Mouse (Mus musculus) bone marrow, adult 2 months (tissue): Measurements from ENCODE around the gene Enoph1. TPM values are rescaled to one million over a fixed set of nuclear protein-coding genes. Genes with fewer than 3 reads are reported as not detected.

Experiments used
- H3K27ac ChIP-seq: fragments of 200-500 bp; 2 replicates; pipeline ENCODE4 v1.5.1; 2012; ENCODE audit warnings: low read depth, mild to moderate bottlenecking, control low read depth, inconsistent platforms, low read length; ENCODE audit not compliant: control insufficient read depth, poor library complexity, insufficient read depth
- H3K4me1 ChIP-seq: fragments of 200-500 bp; 2 replicates; pipeline ENCODE4 v1.6.1; 2011; ENCODE audit warnings: low read length; ENCODE audit not compliant: control insufficient read depth, insufficient read depth
- H3K4me3 ChIP-seq: fragments of 200-500 bp; replicated peaks from 2 replicates; pipeline ENCODE3; 2011; ENCODE audit warnings: mild to moderate bottlenecking, low read depth, low read length, control low read depth; ENCODE audit not compliant: control insufficient read depth
- CTCF ChIP-seq: fragments of 200-500 bp; IDR thresholded peaks from 2 replicates; pipeline ENCODE4 v1.5.1; 2011; ENCODE audit warnings: low read length, control low read depth; ENCODE audit not compliant: control insufficient read depth, insufficient read depth
- POLR2A ChIP-seq: fragments of 200-500 bp; IDR thresholded peaks from 2 replicates; pipeline ENCODE4 v1.6.1; 2011; ENCODE audit warnings: low read depth, mild to moderate bottlenecking, control low read depth, low read length, borderline replicate concordance; ENCODE audit not compliant: control insufficient read depth
- WGBS: fragments of 180-500 bp; shearing (Covaris S2); methylation state at CpG from one replicate; pipeline ENCODE4 v1.1.7; 2018; 5-methylcytosine and 5-hydroxymethylcytosine counted together
- polyA plus RNA-seq: library from polyadenylated mRNA; stranded (reverse); fragments of >200 nt; gene quantifications from 2 replicates; pipeline ENCODE4 v1.2.4, GENCODE M21; 2011; ENCODE audit warnings: low replicate concordance; ENCODE audit not compliant: missing spikeins, insufficient read depth, insufficient read length

The Enoph1 gene
- polyA plus RNA-seq, 1 experiment, result 7.5 TPM

GRCm38 (mm10) chr5:100113403-100113802 is 73.6 kb downstream of the Enoph1 start:
- TF ChIP-seq POLR2A (no peak), CTCF (no peak)
- Histone ChIP-seq H3K4me1 (peaks cover 2% of the 10 kb centered on the region), H3K27ac (no peak overlapping the region), H3K4me3 (no peak overlapping the region)
- WGBS, result 56% methylated on average over 5 of the region's 5 CpGs

Other genes with a start within 250 kb of the Enoph1 start
- not detected in 2 replicates for gene Vamp9, start 133.7 kb upstream of the Enoph1 start, polyA plus RNA-seq
- gene Hnrnpd, start 61.0 kb upstream of the Enoph1 start, polyA plus RNA-seq, result 193 and 333 TPM in 2 replicates
- gene 4930524J08Rik, start 60.9 kb upstream of the Enoph1 start, polyA plus RNA-seq, result 2.6 and 5.0 TPM in 2 replicates
- gene Hnrnpdl, start 321 bp upstream of the Enoph1 start, polyA plus RNA-seq, result 116 and 161 TPM in 2 replicates
- 0.65 TPM in 1 of 2 replicates, not detected in the other for gene Tmem150c, start 119.8 kb downstream of the Enoph1 start, polyA plus RNA-seq